Mouse (Mus musculus): Measurements from ENCODE around the gene Zcchc7. TPM values are rescaled to one million over a fixed set of nuclear protein-coding genes. Genes with fewer than 3 reads are reported as not detected.

Zcchc7 gene
- polyA plus RNA-seq, 1 experiment = 67.0 TPM

GRCm38 (mm10) chr4:44712051-44712700 is 43.5 kb upstream of the Zcchc7 start:
- Histone ChIP-seq H3K4me1 (ENCODE audit: control insufficient read depth, insufficient read depth, low read length) (no peaks in the 10 kb centered on the region), H3K27ac (ENCODE audit: insufficient read depth, low read length) (no peak overlapping the region), H3K4me3 (ENCODE audit: insufficient read depth, low read length) (no peak overlapping the region)
- TF ChIP-seq POLR2A (IDR thresholded peaks at IDR 0.05; ENCODE audit: extremely low read depth, insufficient read depth, low read length) = no peak

GRCm38 (mm10) chr4:44712786-44713553 is 42.7 kb upstream of the Zcchc7 start:
- H3K4me1 ChIP-seq (ENCODE audit: control insufficient read depth, insufficient read depth, low read length) = no peaks in the 10 kb centered on the region
- no peak overlapping the region for H3K27ac ChIP-seq (ENCODE audit: insufficient read depth, low read length)
- no peak overlapping the region for H3K4me3 ChIP-seq (ENCODE audit: insufficient read depth, low read length)
- no peak for TF ChIP-seq CTCF (IDR thresholded peaks at IDR 0.05; ENCODE audit: extremely low read depth, insufficient read depth, low read length)
- TF ChIP-seq POLR2A (IDR thresholded peaks at IDR 0.05; ENCODE audit: extremely low read depth, insufficient read depth, low read length) = no peak

GRCm38 (mm10) chr4:44713554-44714051 is 42.1 kb upstream of the Zcchc7 start:
- TF ChIP-seq CTCF (IDR thresholded peaks at IDR 0.05; ENCODE audit: extremely low read depth, insufficient read depth, low read length) (no peak), POLR2A (IDR thresholded peaks at IDR 0.05; ENCODE audit: extremely low read depth, insufficient read depth, low read length) (no peak)
- no peaks in the 10 kb centered on the region for H3K4me1 ChIP-seq (ENCODE audit: control insufficient read depth, insufficient read depth, low read length)
- H3K4me3 ChIP-seq (ENCODE audit: insufficient read depth, low read length) = no peak overlapping the region
- H3K27ac ChIP-seq (ENCODE audit: insufficient read depth, low read length) = no peak overlapping the region

- Histone ChIP-seq H3K27ac (ENCODE audit: insufficient read depth, low read length) (no peak overlapping the region), H3K4me1 (ENCODE audit: control insufficient read depth, insufficient read depth, low read length) (no peaks in the 10 kb centered on the region), H3K4me3 (ENCODE audit: insufficient read depth, low read length) (no peak overlapping the region)
- TF ChIP-seq CTCF (IDR thresholded peaks at IDR 0.05; ENCODE audit: extremely low read depth, insufficient read depth, low read length) (no peak), POLR2A (IDR thresholded peaks at IDR 0.05; ENCODE audit: extremely low read depth, insufficient read depth, low read length) (no peak)
These were observed 41.5 kb upstream of the Zcchc7 start for GRCm38 (mm10) chr4:44714111-44714621.

GRCm38 (mm10) chr4:44715621-44716160 is 40.0 kb upstream of the Zcchc7 start:
- no peak for TF ChIP-seq POLR2A (IDR thresholded peaks at IDR 0.05; ENCODE audit: extremely low read depth, insufficient read depth, low read length)
- no peak for TF ChIP-seq CTCF (IDR thresholded peaks at IDR 0.05; ENCODE audit: extremely low read depth, insufficient read depth, low read length)
- Histone ChIP-seq H3K4me3 (ENCODE audit: insufficient read depth, low read length) (no peak overlapping the region), H3K27ac (ENCODE audit: insufficient read depth, low read length) (no peak overlapping the region), H3K4me1 (ENCODE audit: control insufficient read depth, insufficient read depth, low read length) (no peaks in the 10 kb centered on the region)

- H3K4me1 ChIP-seq (ENCODE audit: control insufficient read depth, insufficient read depth, low read length) = no peaks in the 10 kb centered on the region
- no peak overlapping the region for H3K4me3 ChIP-seq (ENCODE audit: insufficient read depth, low read length)
- no peak overlapping the region for H3K27ac ChIP-seq (ENCODE audit: insufficient read depth, low read length)
- TF ChIP-seq POLR2A (IDR thresholded peaks at IDR 0.05; ENCODE audit: extremely low read depth, insufficient read depth, low read length) (no peak), CTCF (IDR thresholded peaks at IDR 0.05; ENCODE audit: extremely low read depth, insufficient read depth, low read length) (no peak)
These were observed 39.3 kb upstream of the Zcchc7 start for GRCm38 (mm10) chr4:44716391-44716790.

- H3K4me1 ChIP-seq (ENCODE audit: control insufficient read depth, insufficient read depth, low read length) = no peaks in the 10 kb centered on the region
- no peak overlapping the region for H3K4me3 ChIP-seq (ENCODE audit: insufficient read depth, low read length)
- H3K27ac ChIP-seq (ENCODE audit: insufficient read depth, low read length) = no peak overlapping the region
- TF ChIP-seq CTCF (IDR thresholded peaks at IDR 0.05; ENCODE audit: extremely low read depth, insufficient read depth, low read length) (no peak), POLR2A (IDR thresholded peaks at IDR 0.05; ENCODE audit: extremely low read depth, insufficient read depth, low read length) (no peak)
These were observed 38.0 kb upstream of the Zcchc7 start for GRCm38 (mm10) chr4:44717676-44718075.

GRCm38 (mm10) chr4:44720046-44720445 is 35.6 kb upstream of the Zcchc7 start:
- TF ChIP-seq POLR2A (IDR thresholded peaks at IDR 0.05; ENCODE audit: extremely low read depth, insufficient read depth, low read length) = no peak
- no peak for TF ChIP-seq CTCF (IDR thresholded peaks at IDR 0.05; ENCODE audit: extremely low read depth, insufficient read depth, low read length)
- Histone ChIP-seq H3K4me3 (ENCODE audit: insufficient read depth, low read length) (no peak overlapping the region), H3K27ac (ENCODE audit: insufficient read depth, low read length) (no peak overlapping the region), H3K4me1 (ENCODE audit: control insufficient read depth, insufficient read depth, low read length) (no peaks in the 10 kb centered on the region)

GRCm38 (mm10) chr4:44721237-44721636 is 34.4 kb upstream of the Zcchc7 start:
- no peak for TF ChIP-seq POLR2A (IDR thresholded peaks at IDR 0.05; ENCODE audit: extremely low read depth, insufficient read depth, low read length)
- no peak for TF ChIP-seq CTCF (IDR thresholded peaks at IDR 0.05; ENCODE audit: extremely low read depth, insufficient read depth, low read length)
- Histone ChIP-seq H3K27ac (ENCODE audit: insufficient read depth, low read length) (no peak overlapping the region), H3K4me1 (ENCODE audit: control insufficient read depth, insufficient read depth, low read length) (no peaks in the 10 kb centered on the region), H3K4me3 (ENCODE audit: insufficient read depth, low read length) (no peak overlapping the region)
